Mouse (Mus musculus): ENCODE measurements around the gene Btn2a2.

GRCm38 (mm10) chr13:23498653-23499052 is 10.0 kb upstream of the Btn2a2 start:
- TF ChIP-seq CTCF (IDR thresholded peaks at IDR 0.05; ENCODE audit: low read depth, low read length) (no peak), POLR2A (IDR thresholded peaks at IDR 0.05; ENCODE audit: insufficient read depth, low read length) (no peak), EP300 (IDR thresholded peaks at IDR 0.05; ENCODE audit: insufficient read depth, low read depth, low read length) (no peak)

Measured in ES-Bruce4 (cell line).